Mouse (Mus musculus) CD8-positive naive resting alpha-beta T cell, adult 57 days (primary cell): ENCODE results near the gene Napb. TPM values are rescaled to one million over a fixed set of nuclear protein-coding genes. Genes with fewer than 3 reads are reported as not detected.

Experiments used
- total RNA-seq: library from RNA; stranded (reverse); gene quantifications from one replicate; pipeline ENCODE4 v1.2.4, GENCODE M21; 2023

The Napb gene
- 1.0 TPM for total RNA-seq

DNA sequence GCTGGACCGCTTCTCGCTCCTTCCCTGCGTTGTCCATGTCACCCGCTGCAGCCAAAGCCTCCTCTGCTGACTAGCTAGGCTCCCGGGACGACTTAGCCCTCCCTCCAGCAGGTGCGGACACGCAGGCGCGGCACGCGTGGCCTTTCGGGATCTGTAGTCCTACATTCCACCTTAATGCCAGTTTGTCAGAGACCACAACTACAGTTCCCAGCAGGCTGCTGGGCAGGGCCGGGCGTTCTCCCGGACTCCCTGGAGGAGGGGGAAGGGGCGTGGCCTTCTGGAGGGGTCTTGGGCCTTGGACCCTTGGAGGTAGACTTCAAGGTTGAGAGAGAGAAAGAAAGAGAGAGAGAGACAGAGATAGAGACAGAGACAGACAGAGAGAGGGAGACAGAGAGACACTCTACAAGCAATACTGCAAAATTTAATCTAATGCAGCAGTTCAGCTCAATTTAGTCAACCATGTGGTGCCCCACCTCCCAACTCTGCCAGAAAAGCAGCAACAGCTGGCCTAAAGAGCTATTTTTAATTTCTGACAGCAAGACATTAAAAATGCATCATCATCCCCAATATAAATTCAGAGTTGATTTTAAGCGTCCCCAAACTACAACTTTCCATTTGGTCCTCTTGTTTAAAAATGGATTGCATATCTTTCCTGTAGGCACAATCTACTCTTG is at the start of gene Napb:
TSS of gene Napb (minus strand) at position 141 of the 674 bp plus-strand sequence.

DNA sequence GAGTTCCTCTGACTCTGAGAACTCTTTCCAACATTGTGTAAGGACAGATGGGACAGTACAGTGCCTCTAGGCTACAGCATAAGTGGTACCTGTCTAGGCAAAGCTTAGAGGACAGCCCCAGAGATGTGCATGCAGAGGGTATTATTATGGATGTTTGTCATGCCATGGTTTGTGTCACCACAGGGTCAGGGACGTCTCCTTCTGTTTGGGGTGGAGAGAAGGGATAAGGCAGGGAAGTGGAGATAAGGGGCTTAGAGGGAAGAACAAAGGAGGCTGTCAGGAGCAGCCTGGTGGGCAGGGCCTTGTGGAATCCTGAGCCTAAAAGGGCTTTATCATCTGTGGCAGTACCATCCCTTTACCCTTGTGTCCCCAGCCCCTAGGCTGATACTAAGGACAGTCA is 49.4 kb upstream of the Napb start, which contains the start of gene 8030411F24Rik:
TSS of gene 8030411F24Rik (plus strand) at position 301 of the 400 bp plus-strand sequence.

DNA sequence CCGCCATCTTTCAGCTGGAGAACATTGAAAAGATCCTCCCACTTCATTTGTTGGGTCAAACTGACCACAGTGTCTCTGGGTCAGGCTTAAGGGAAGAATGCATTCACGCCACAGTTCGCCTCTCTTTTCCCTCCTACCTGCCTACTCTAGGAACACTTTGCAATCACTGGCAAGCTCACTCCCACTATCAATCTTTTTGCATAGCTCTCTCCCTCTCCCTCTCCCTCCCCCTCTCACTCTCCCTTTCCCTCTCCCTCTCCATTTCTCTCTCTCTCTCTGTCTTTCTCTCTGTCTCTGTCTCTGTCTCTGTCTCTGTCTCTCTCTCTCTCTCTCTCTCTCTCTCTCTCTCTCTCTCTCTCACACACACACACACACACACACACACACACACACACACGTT is 39.1 kb upstream of the Napb start, which contains the start of gene Cst11:
TSS of gene Cst11 (minus strand) at position 101 of the 400 bp plus-strand sequence.

DNA sequence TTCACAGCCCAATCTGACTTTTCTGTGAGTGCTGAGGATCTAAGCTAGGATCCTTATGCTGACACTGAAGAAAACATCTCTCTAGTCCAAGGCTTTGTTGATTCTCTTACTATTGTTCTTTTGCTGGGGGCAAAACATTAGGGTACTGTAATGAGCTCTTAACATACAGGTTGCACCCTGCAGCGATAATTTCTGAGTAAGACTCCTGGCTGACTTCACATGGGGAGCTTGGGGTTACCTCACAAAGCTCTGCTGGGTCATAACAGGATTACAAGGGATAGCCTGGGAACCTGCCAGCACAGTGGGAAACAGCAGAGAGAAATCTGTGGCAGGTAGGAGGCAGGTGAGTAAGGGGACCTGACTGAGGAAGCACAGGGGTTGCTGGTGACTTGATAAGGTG is 17.8 kb upstream of the Napb start, which contains the start of gene Cstl1:
TSS of gene Cstl1 (plus strand) at position 301 of the 400 bp plus-strand sequence.

DNA sequence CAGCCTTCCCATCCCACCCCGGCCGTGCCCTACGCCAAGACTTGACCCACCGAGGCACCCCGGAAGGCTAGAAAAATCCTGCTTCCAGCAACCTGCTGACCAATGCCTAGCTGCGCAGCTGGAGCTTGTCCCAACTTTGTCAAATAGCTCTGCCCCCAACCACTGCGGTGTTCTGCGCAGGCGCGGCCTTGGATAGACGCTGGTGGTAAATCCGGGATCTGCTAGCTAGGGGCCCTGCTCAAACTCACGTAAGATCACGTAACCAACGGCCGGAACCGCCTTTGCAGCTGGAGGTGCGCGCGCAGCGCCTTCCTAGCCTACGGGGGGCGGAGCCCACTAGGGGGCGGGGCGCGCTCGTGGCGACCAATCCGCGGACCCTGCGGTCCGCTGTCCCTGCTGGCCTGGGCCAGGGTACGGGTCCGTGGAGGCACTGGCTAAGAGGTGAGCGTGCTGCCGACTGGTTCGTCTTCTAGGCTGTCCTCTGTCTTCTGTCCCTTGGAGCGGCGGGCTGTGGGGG is 51.4 kb downstream of the Napb start, which contains the start of gene Gzf1:
TSS of gene Gzf1 (plus strand) at position 249 of the 517 bp plus-strand sequence.

DNA sequence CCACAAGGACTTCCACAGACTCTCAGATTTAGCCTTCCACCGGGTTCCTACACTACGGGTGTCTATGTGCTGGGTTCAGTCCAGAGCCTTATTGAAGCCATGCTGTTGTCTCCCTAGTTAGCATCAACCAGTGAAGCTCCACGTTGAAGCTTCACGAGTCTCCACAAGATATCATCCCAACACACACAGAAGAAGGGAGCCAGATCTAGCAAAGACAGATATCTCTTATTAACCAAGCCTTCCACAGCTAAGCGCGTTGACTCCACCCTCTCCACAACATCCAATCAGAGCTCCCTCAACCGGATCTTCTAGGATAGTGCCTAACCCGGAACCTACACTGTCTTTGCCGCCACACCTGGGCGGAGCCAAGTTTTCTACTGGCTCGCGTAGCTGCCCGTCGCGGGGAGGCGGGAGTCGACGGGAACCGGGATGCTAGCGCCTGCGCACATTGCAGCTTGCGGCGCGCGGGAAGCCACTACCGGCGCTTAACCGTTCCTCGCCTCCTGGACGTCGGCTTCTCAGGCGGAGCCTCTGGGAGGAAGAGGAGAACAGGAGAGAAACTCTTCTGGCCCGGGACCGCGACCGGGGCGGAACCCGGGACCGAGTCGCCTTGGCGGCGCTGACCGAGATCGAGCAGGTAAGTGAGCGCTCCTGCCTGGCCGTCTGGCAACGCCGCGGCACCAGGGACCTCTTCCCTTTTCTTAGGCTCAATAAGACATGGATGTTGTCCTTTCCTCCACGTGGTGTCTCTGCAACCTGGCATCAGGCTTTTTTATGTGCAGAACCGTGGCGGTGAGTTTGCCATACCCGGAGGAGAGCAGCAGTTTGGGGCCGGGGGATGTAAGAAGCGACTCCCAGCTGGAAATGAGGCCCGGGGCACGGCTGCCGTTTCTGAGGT is 59.8 kb downstream of the Napb start, which contains the start of gene Nxt1:
TSS of gene Nxt1 (plus strand) at position 403 of the 898 bp plus-strand sequence.

Other genes with a start within 250 kb of the Napb start
- 16.1 TPM for gene Nxt1, start 59.9 kb downstream of the Napb start, total RNA-seq
- 8.1 TPM for gene Gzf1, start 51.4 kb downstream of the Napb start, total RNA-seq
- gene Cstl1, start 17.9 kb upstream of the Napb start, total RNA-seq, result not detected
- not detected for gene Cst11, start 39.0 kb upstream of the Napb start, total RNA-seq
- gene 8030411F24Rik, start 49.5 kb upstream of the Napb start, total RNA-seq, result not detected
- gene Cst12, start 56.9 kb upstream of the Napb start, total RNA-seq, result not detected
- gene Cst8, start 66.3 kb upstream of the Napb start, total RNA-seq, result not detected
- not detected for gene Cst13, start 87.6 kb upstream of the Napb start, total RNA-seq
- gene Cst9, start 102.7 kb upstream of the Napb start, total RNA-seq, result not detected
- not detected for gene 9230104L09Rik, start 132.6 kb upstream of the Napb start, total RNA-seq
- gene Cst3, start 143.2 kb upstream of the Napb start, total RNA-seq, result 80.1 TPM